Mouse (Mus musculus) kidney, embryonic 14.5 days (tissue): Measurements from ENCODE around the gene Tmem131. TPM values are rescaled to one million over a fixed set of nuclear protein-coding genes. Genes with fewer than 3 reads are reported as not detected.

Experiments used
- ATAC-seq: fragments of 200-750 bp; cut with Nextera tagmentation; 2 replicates; pipeline ENCODE4 v1.8.0; 2017; ENCODE audit warnings: moderate number of reproducible peaks, mild to moderate bottlenecking, moderate TSS enrichment, moderate library complexity; ENCODE audit not compliant: low FRiP score, low TSS enrichment
- H3K27ac ChIP-seq: fragments of 300-500 bp; sonication (generic); 2 replicates; pipeline ENCODE4 v1.5.1; 2014; ENCODE audit warnings: low read depth, mild to moderate bottlenecking, low read length, moderate library complexity, mixed read lengths
- H3K27me3 ChIP-seq: fragments of 300-500 bp; sonication (generic); 2 replicates; pipeline ENCODE4 v1.6.1; 2014; ENCODE audit warnings: mild to moderate bottlenecking, low read length; ENCODE audit not compliant: control insufficient read depth, insufficient read depth
- H3K36me3 ChIP-seq: fragments of 300-500 bp; sonication (generic); 2 replicates; pipeline ENCODE4 v1.6.1; 2014; ENCODE audit warnings: low read length, mixed read lengths; ENCODE audit not compliant: control insufficient read depth, insufficient read depth
- H3K4me1 ChIP-seq: fragments of 300-500 bp; sonication (generic); 2 replicates; pipeline ENCODE4 v1.6.1; 2014; ENCODE audit warnings: low read length, mixed read lengths; ENCODE audit not compliant: control insufficient read depth, insufficient read depth
- H3K4me2 ChIP-seq: fragments of 300-500 bp; sonication (generic); replicated peaks from 2 replicates; pipeline ENCODE4 v1.6.1; 2014; ENCODE audit warnings: low read depth, mild to moderate bottlenecking, low read length
- H3K4me3 ChIP-seq: fragments of 300-500 bp; sonication (generic); 2 replicates; pipeline ENCODE4 v1.5.1; 2014; ENCODE audit warnings: mild to moderate bottlenecking, low read length
- H3K9ac ChIP-seq: fragments of 300-500 bp; sonication (generic); 2 replicates; pipeline ENCODE4 v1.6.1; 2014; ENCODE audit warnings: low read depth, mild to moderate bottlenecking, low read length, moderate library complexity
- H3K9me3 ChIP-seq: fragments of 300-500 bp; sonication (generic); 2 replicates; pipeline ENCODE4 v1.6.1; 2016; ENCODE audit warnings: low read length; ENCODE audit not compliant: control insufficient read depth
- WGBS: fragments of 180-500 bp; shearing (Covaris S2); extraction: QIAGEN DNeasy Blood & Tissue Kit; methylation state at CpG from one replicate; pipeline ENCODE4 v1.1.7; 2014; 5-methylcytosine and 5-hydroxymethylcytosine counted together
- polyA plus RNA-seq: library from polyadenylated mRNA; unstranded; fragments of >200 nt; fragmentation: Nextera tagmentation; extraction: Ambion mirVana; gene quantifications from 2 replicates; pipeline ENCODE4 v1.2.1, GENCODE M21; 2014

The Tmem131 gene
- polyA plus RNA-seq, 1 experiment from 2014 or later, result 22.1 TPM

DNA sequence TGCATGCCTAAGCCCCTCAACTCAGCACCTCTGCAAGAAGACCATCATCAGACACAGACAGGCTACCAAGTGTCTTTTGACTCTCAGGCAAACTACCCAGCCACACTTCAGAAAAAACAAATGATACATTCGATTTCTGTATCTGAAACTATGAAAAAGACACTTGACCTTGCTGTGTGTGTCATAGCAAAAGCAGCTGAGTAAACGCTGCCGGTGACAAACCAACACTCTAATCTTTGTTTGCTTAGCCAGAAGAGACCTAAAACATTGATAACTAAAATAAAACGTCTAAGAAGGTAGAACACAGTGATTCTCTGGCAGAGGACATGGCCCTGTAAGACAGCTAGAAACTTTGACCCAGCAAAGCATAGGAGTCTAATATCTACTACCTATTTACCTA, 72.2 kb downstream of the Tmem131 start:
- 58% methylated on average over 4 of the region's 4 CpGs for WGBS
- no peaks in the 10 kb centered on the region for H3K4me1 ChIP-seq
- no peak overlapping the region for H3K4me3 ChIP-seq
- H3K9ac ChIP-seq, result no peak overlapping the region
- H3K4me2 ChIP-seq, result no peak overlapping the region
- no peak for ATAC-seq
- H3K9me3 ChIP-seq, result no peaks in the 10 kb centered on the region
- no peak overlapping the region for H3K27ac ChIP-seq
- H3K36me3 ChIP-seq, result peaks cover 7% of the 10 kb centered on the region; the same call in 1 of the 2 replicates
- no peaks in the 10 kb centered on the region for H3K27me3 ChIP-seq

DNA sequence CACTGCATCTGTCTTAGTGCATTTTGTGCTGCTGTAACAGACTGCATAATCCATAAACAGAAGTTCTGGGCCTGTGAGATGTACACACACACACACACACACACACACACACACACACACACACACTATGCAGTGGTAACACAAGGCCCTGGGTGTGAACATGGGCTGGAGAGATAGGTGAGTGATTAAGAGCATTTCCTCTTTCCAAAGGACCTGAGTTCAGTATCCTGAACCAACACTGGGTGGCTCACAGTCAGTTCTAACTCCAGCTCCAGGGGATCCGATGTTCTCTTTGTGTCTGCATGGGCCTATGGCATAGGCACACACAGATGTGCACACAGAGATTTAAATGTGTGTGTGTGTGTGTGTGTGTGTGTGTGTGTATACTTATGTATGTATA, 72.9 kb downstream of the Tmem131 start:
- whole genome bisulfite sequencing, result 87% methylated on average over 1 of the region's 1 CpGs
- Histone ChIP-seq H3K27ac (no peak overlapping the region), H3K36me3 (peaks cover 5% of the 10 kb centered on the region; the same call in 1 of the 2 replicates), H3K4me2 (no peak overlapping the region), H3K27me3 (no peaks in the 10 kb centered on the region), H3K9me3 (no peaks in the 10 kb centered on the region), H3K9ac (no peak overlapping the region), H3K4me1 (no peaks in the 10 kb centered on the region), H3K4me3 (no peak overlapping the region)
- ATAC-seq, result no peak

DNA sequence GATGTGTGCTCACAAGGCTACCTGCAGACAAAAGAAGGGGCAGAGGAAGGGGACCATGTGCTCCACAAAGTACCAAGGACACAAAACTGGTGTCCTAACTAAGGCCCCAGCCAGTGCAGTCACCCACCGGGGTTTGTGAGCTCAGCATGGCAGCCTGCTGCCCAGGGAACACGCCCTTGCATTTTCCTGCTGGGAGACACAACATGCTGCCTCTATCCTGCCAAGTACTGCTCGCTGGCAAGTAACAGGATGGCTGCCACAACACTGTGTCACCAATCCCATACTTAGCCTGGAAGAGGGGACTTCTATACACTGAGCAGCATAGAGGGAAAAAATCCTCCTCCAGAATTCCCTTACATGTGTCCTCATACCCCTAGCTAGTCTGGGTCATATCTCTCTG, 78.7 kb downstream of the Tmem131 start:
- H3K27ac ChIP-seq, result no peak overlapping the region
- no peaks in the 10 kb centered on the region for H3K27me3 ChIP-seq
- no peak overlapping the region for H3K9ac ChIP-seq
- no peak overlapping the region for H3K4me3 ChIP-seq
- no peak for ATAC-seq
- WGBS, result 84% methylated on average over 3 of the region's 3 CpGs
- no peaks in the 10 kb centered on the region for H3K9me3 ChIP-seq
- H3K4me1 ChIP-seq, result 0 out of 2 replicates have a peak, but pooled peaks cover 10% of the 10 kb centered on the region
- H3K36me3 ChIP-seq, result peaks cover 4% of the 10 kb centered on the region; the same call in 1 of the 2 replicates
- H3K4me2 ChIP-seq, result no peak overlapping the region

DNA sequence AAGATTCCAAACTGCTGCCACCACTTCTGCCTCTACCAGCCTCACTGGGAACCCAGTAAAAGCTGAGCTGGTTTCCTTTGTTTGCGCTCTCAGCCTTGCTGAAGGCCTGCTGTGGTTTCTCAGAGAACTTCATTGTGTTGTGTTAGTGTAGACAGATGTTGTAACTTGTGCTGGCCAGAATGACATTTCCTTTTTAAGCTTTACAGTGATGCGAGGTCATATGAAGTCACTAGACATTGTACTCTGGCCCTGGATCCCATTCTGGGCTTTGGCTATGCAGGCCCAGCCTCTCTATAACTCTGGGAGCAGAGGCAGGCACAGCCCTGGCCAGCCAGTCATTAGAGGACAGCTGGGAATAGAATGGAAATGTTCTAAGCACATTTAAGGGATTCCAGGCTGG, 81.7 kb downstream of the Tmem131 start:
- H3K4me1 ChIP-seq, result 0 out of 2 replicates have a peak, but pooled peaks cover 10% of the 10 kb centered on the region
- no peak overlapping the region; the same call in 1 of the 2 replicates for H3K27ac ChIP-seq
- no peaks in the 10 kb centered on the region for H3K36me3 ChIP-seq
- H3K4me2 ChIP-seq, result no peak overlapping the region
- ATAC-seq, result no peak
- H3K9me3 ChIP-seq, result no peaks in the 10 kb centered on the region
- 83% methylated on average over 2 of the region's 2 CpGs for WGBS
- H3K9ac ChIP-seq, result no peak overlapping the region
- H3K27me3 ChIP-seq, result no peaks in the 10 kb centered on the region
- H3K4me3 ChIP-seq, result no peak overlapping the region

DNA sequence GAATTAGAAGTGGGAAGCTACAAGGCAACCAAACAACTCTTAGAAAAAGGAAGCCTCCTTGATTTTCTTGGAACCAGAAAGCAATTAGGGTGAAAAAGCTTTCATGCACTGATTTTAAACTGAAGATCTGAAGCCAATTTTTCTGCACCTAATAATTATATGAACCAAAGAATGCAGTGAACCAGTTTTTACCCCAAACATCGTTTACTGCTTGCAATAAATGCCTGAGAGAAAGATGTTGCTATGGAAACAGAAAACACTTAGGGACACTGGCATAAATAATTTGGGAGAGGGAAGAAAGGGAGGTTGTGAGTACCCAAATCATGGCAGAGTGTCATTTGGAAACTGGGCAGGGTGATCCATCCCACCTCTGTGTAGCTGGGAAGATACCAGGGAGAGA, 82.6 kb downstream of the Tmem131 start:
- 35% methylated on average over 1 of the region's 1 CpGs for WGBS
- Histone ChIP-seq H3K9ac (no peak overlapping the region), H3K27me3 (no peaks in the 10 kb centered on the region), H3K36me3 (no peaks in the 10 kb centered on the region), H3K9me3 (no peaks in the 10 kb centered on the region), H3K4me3 (no peak overlapping the region), H3K27ac (peak overlapping the region; percentile 64), H3K4me2 (no peak overlapping the region), H3K4me1 (0 out of 2 replicates have a peak, but pooled peaks cover 10% of the 10 kb centered on the region)
- no peak for ATAC-seq

DNA sequence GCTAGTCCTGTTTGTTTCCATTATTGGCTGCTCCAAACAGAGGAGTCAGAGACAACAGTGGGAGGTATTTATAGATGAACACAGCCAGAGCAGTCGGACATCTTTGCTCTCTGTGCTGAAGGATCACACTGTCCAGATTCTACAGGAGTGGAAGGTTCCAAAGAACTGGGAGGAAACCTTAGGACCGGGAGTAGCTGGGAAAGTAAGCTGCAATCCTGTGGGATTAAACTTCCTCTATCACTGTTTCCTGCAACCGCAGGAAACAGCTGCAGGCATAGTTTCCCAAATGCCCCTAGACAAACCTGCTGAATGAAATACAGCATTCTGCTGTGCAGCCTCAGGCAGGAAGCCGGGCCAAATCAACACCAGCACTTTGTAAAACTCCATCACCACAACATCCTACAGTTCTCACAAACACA, 83.0 kb downstream of the Tmem131 start:
- Histone ChIP-seq H3K27me3 (no peaks in the 10 kb centered on the region), H3K9me3 (no peaks in the 10 kb centered on the region), H3K4me1 (0 out of 2 replicates have a peak, but pooled peaks cover 10% of the 10 kb centered on the region), H3K4me3 (no peak overlapping the region), H3K27ac (peak overlapping the region; percentile 64), H3K36me3 (no peaks in the 10 kb centered on the region), H3K4me2 (no peak overlapping the region), H3K9ac (no peak overlapping the region)
- 49% methylated on average over 4 of the region's 4 CpGs for WGBS
- ATAC-seq, result no peak

DNA sequence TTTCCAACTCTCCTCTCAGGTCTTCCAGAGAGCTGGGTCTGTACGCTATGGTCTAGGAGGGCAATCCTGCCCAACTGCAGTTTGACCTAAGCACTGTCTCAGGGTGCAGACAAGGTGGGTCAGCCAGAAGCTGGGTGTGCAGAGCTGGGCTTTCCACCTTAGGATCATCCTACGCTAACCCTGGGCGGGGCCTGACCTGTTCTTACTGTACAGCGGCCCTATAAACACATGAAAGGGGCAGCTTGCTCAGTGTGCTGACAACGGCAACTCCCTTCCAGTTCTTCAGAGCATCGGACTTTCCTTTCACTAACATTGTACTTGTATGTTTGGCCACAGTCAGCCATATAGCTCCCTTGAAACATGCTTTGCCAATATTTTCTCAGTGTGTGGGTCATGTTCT, 86.4 kb downstream of the Tmem131 start:
- Histone ChIP-seq H3K27me3 (no peaks in the 10 kb centered on the region), H3K4me3 (no peak overlapping the region), H3K4me1 (0 out of 2 replicates have a peak, but pooled peaks cover 10% of the 10 kb centered on the region), H3K9me3 (no peaks in the 10 kb centered on the region), H3K9ac (no peak overlapping the region), H3K4me2 (no peak overlapping the region), H3K36me3 (no peaks in the 10 kb centered on the region), H3K27ac (no peak overlapping the region)
- WGBS, result 88% methylated on average over 6 of the region's 6 CpGs
- no peak for ATAC-seq

DNA sequence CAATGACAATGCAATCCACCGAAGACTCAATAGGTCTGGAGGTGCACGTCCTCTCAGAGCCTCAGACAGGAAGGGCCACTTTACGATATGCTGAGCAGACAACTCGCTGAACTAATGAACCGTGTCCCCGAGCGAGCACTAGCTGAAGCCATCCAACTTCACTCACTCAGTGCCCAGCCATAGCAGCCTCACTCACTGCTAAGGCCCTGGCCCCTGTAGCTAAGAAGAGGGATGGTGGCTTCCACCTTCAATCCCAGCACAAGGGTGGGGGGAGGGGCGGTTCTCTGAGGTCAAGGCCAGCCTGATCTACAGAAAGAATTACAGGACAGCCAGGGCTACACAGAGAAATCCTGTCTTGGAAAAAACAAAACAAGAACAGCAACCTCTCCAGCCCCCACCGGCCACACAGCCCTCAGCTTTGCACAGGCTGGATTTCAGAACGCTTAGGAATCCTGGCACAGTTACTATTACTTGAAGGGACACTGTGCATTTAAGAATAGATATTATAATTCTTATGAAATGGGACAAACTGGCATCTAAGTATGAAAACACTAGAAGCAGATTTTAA, 89.2 kb downstream of the Tmem131 start:
- Histone ChIP-seq H3K27ac (no peak overlapping the region), H3K36me3 (no peaks in the 10 kb centered on the region), H3K9ac (no peak overlapping the region), H3K4me2 (no peak overlapping the region), H3K27me3 (no peaks in the 10 kb centered on the region), H3K9me3 (no peaks in the 10 kb centered on the region), H3K4me3 (no peak overlapping the region), H3K4me1 (no peaks in the 10 kb centered on the region)
- peak; percentile 49; the same call in 1 of the 2 replicates for ATAC-seq
- WGBS, result 48% methylated on average over 10 of the region's 10 CpGs

DNA sequence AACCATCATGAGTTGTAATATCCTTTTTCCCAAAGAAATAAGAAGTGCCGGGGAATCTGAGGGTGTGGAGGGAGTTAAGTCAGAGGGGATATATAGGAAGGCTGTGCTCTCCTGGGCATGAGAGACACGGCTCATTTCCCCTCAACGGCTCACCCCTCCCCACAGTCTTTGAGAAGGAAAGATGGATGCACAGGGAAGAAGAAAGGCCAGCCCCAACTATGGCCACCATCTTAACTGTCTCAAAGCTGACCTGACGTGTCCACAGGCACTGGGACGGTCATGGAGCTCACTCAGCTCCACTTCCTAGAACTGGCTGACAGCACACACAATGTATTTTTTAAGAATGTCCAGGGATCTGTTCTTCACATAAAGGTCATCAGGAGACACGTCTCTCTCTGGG, 91.4 kb downstream of the Tmem131 start:
- Histone ChIP-seq H3K36me3 (no peaks in the 10 kb centered on the region), H3K4me2 (no peak overlapping the region), H3K9ac (no peak overlapping the region), H3K27ac (no peak overlapping the region), H3K4me3 (no peak overlapping the region), H3K9me3 (no peaks in the 10 kb centered on the region), H3K4me1 (no peaks in the 10 kb centered on the region), H3K27me3 (no peaks in the 10 kb centered on the region)
- ATAC-seq, result no peak
- 45% methylated on average over 6 of the region's 6 CpGs for WGBS
